Mouse (Mus musculus) adrenal gland, postnatal 14 days (tissue): ENCODE measurements around the gene Srd5a3. TPM values are rescaled to one million over a fixed set of nuclear protein-coding genes. Genes with fewer than 3 reads are reported as not detected.
"Not testable (repeated sequence)": the region's sequence is repeated elsewhere in the genome, so short reads cannot be mapped to it uniquely, and the experiment has no call there.

Experiments
- DNase-seq: peaks from one replicate; pipeline ENCODE4 v3.0.0; 2021; ENCODE audit warnings: mixed read lengths
- long read RNA-seq, 2 experiments: library from polyadenylated mRNA; stranded (forward); transcript quantifications; one replicate each; pipeline ENCODE4 v2.0.0; 2021
- total RNA-seq: library from RNA; stranded (reverse); gene quantifications from 2 replicates; pipeline ENCODE4 v1.2.3, GENCODE M21; 2021

Srd5a3 gene
- 21.4 and 26.5 TPM in 2 replicates for total RNA-seq
- long read RNA-seq, experiment 1, transcript Srd5a3-201 (6 exons, 1,747 nt): major isoform, 28 of 33 reads
- long read RNA-seq, experiment 1, partial matches to known transcripts: 0 of 33 reads
- long read RNA-seq, experiment 1, other reads (novel, unspliced or antisense): 4 of 33 reads
- long read RNA-seq, experiment 2, transcript Srd5a3-201 (6 exons, 1,747 nt): major isoform, 11 of 13 reads
- long read RNA-seq, experiment 2, partial matches to known transcripts: 0 of 13 reads
- long read RNA-seq, experiment 2, other reads (novel, unspliced or antisense): 2 of 13 reads

GRCm38 (mm10) chr5:76139808-76140729 lies at the start of gene Srd5a3:
Srd5a3 (plus strand) TSS chr5:76140271.
- peak; percentile 99 for DNase-seq

GRCm38 (mm10) chr5:76103809-76104208 lies 36.3 kb upstream of the Srd5a3 start:
- DNase-seq: not testable (repeated sequence)

- DNase-seq: no peak
Observed at GRCm38 (mm10) chr5:76107306-76107705, 32.8 kb upstream of the Srd5a3 start.

GRCm38 (mm10) chr5:76108496-76108895 lies 31.6 kb upstream of the Srd5a3 start:
- no peak for DNase-seq

GRCm38 (mm10) chr5:76111173-76111572 lies 28.9 kb upstream of the Srd5a3 start:
- DNase-seq: no peak

GRCm38 (mm10) chr5:76112016-76112415 lies 28.1 kb upstream of the Srd5a3 start:
- no peak for DNase-seq

- DNase-seq: peak; percentile 16
Observed at GRCm38 (mm10) chr5:76115436-76116041, 24.5 kb upstream of the Srd5a3 start.

GRCm38 (mm10) chr5:76118441-76118840 lies 21.6 kb upstream of the Srd5a3 start:
- DNase-seq: peak; percentile 80

GRCm38 (mm10) chr5:76120634-76121033 lies 19.4 kb upstream of the Srd5a3 start:
- DNase-seq: no peak

GRCm38 (mm10) chr5:76127584-76128316 lies 12.3 kb upstream of the Srd5a3 start:
- no peak for DNase-seq

GRCm38 (mm10) chr5:76130292-76130691 lies 9.8 kb upstream of the Srd5a3 start:
- DNase-seq: no peak

- DNase-seq: no peak
Observed at GRCm38 (mm10) chr5:76131990-76132389, 8.1 kb upstream of the Srd5a3 start.

- no peak for DNase-seq
Observed at GRCm38 (mm10) chr5:76135644-76136043, 4.4 kb upstream of the Srd5a3 start.

- DNase-seq: no peak
Observed at GRCm38 (mm10) chr5:76136271-76136670, 3.8 kb upstream of the Srd5a3 start.

- no peak for DNase-seq
Observed at GRCm38 (mm10) chr5:76137586-76137985, 2.5 kb upstream of the Srd5a3 start.

GRCm38 (mm10) chr5:76138071-76138470 lies 2.0 kb upstream of the Srd5a3 start:
- DNase-seq: no peak

- DNase-seq: no peak
Observed at GRCm38 (mm10) chr5:76138512-76138911, 1.6 kb upstream of the Srd5a3 start.

- no peak for DNase-seq
Observed at GRCm38 (mm10) chr5:76139171-76139671, 850 bp upstream of the Srd5a3 start.

GRCm38 (mm10) chr5:76140730-76141066 lies 627 bp downstream of the Srd5a3 start:
- no peak for DNase-seq

GRCm38 (mm10) chr5:76143356-76143755 lies 3.3 kb downstream of the Srd5a3 start:
- no peak for DNase-seq

GRCm38 (mm10) chr5:76146401-76146800 lies 6.3 kb downstream of the Srd5a3 start:
- DNase-seq: no peak

GRCm38 (mm10) chr5:76149436-76149835 lies 9.4 kb downstream of the Srd5a3 start:
- no peak for DNase-seq
